Mouse (Mus musculus) stomach, postnatal 0 days (tissue): ENCODE results near the gene Susd4.

Source experiments
- CTCF ChIP-seq: IDR thresholded peaks from 2 replicates; pipeline ENCODE4 v1.5.1; 2016; ENCODE audit warnings: antibody characterized with exemption, low read depth, mild to moderate bottlenecking, moderate library complexity
- EP300 ChIP-seq: optimal IDR thresholded peaks from 2 replicates; pipeline ENCODE3; 2016; ENCODE audit warnings: antibody characterized with exemption

GRCm38 (mm10) chr1:182749080-182749479 lies 14.6 kb upstream of the Susd4 start, which contains the start of gene Ccdc185:
- no peak for TF ChIP-seq CTCF
- no peak for TF ChIP-seq EP300
